Mouse (Mus musculus): ENCODE measurements around the gene Slc38a8.

DNA sequence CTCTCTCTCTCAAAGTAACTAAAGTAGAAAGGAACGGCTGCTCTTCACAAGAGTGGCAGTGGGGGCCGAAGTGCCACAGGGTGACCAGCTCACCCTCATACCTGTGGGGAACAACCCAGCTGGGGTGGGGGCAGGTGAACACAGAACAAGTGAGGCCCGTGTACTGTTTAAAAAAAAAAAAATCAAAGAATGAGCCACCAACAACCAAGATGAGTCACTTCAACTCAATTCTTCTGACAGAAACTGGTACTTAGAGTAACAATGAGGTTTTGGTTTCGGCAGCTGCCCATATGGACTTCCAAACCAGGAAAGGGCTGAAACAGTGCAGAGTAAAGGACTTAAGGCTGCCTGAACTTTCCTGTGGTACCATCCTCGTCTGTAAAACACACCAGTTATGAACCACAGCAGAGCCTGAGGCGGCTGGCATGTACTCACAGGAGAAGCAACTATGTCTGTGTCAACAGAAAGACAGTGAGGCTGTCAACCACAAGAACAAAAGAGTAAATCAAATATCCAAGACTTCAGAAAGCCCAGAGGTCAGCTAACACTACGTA, 47.1 kb upstream of the Slc38a8 start:
- TF ChIP-seq CEBPB (IDR thresholded peaks at IDR 0.05; ENCODE audit: insufficient read depth, poor library complexity, severe bottlenecking) (no peak), MYOG (IDR thresholded peaks at IDR 0.05; ENCODE audit: control insufficient read depth in 1 of 3, insufficient read depth in 1 of 3, insufficient read length in 2 of 3, low read depth in 2 of 3) (no peak), POLR2A (IDR thresholded peaks at IDR 0.05; ENCODE audit: insufficient read length, low read depth) (no peak), REST (IDR thresholded peaks at IDR 0.05; ENCODE audit: insufficient read depth, insufficient read length) (no peak)

Measured in myocyte (in vitro differentiated cells).